Mouse (Mus musculus) limb, embryonic 11.5 days (tissue): ENCODE data around the gene Exoc5. TPM values are rescaled to one million over a fixed set of nuclear protein-coding genes. Genes with fewer than 3 reads are reported as not detected.

ENCODE experiments used
- ATAC-seq: fragments of 200-750 bp; cut with Nextera tagmentation; 2 replicates; pipeline ENCODE4 v1.8.0; 2017; ENCODE audit warnings: low read depth; ENCODE audit not compliant: insufficient number of reproducible peaks, low FRiP score, low TSS enrichment
- DNase-seq: peaks from one replicate; pipeline ENCODE4 v3.0.0-alpha.2; 2015; ENCODE audit warnings: low spot score
- H3K27ac ChIP-seq: fragments of 300-500 bp; sonication (generic); replicated peaks from 2 replicates; pipeline ENCODE4 v1.5.1; 2014; ENCODE audit warnings: low read depth, mild to moderate bottlenecking, low read length
- H3K27me3 ChIP-seq: fragments of 300-500 bp; sonication (generic); 2 replicates; pipeline ENCODE4 v1.6.1; 2014; ENCODE audit warnings: mild to moderate bottlenecking, low read length, mixed read lengths; ENCODE audit not compliant: control insufficient read depth, insufficient read depth
- H3K36me3 ChIP-seq: fragments of 300-500 bp; sonication (generic); 2 replicates; pipeline ENCODE4 v1.6.1; 2014; ENCODE audit warnings: mild to moderate bottlenecking, low read length, moderate library complexity, mixed read lengths; ENCODE audit not compliant: control insufficient read depth, insufficient read depth
- H3K4me1 ChIP-seq: fragments of 300-500 bp; sonication (generic); 2 replicates; pipeline ENCODE4 v1.6.1; 2014; ENCODE audit warnings: low read length, mixed read lengths; ENCODE audit not compliant: control insufficient read depth, insufficient read depth
- H3K4me2 ChIP-seq: fragments of 300-500 bp; sonication (generic); 2 replicates; pipeline ENCODE4 v1.6.1; 2014; ENCODE audit warnings: low read depth, mild to moderate bottlenecking, moderate library complexity; ENCODE audit not compliant: severe bottlenecking
- H3K4me3 ChIP-seq: fragments of 300-500 bp; sonication (generic); 2 replicates; pipeline ENCODE4 v1.5.1; 2014; ENCODE audit warnings: low read depth, low read length
- H3K9ac ChIP-seq: fragments of 300-500 bp; sonication (generic); 2 replicates; pipeline ENCODE4 v1.6.1; 2014; ENCODE audit warnings: mild to moderate bottlenecking, low read length
- H3K9me3 ChIP-seq: fragments of 300-500 bp; sonication (generic); 2 replicates; pipeline ENCODE4 v1.6.1; 2016; ENCODE audit warnings: low read length; ENCODE audit not compliant: control insufficient read depth
- WGBS: fragments of 180-500 bp; shearing (Covaris S2); extraction: QIAGEN DNeasy Blood & Tissue Kit; methylation state at CpG from one replicate; pipeline ENCODE4 v1.1.7; 2014; 5-methylcytosine and 5-hydroxymethylcytosine counted together
- polyA plus RNA-seq: library from polyadenylated mRNA; unstranded; fragments of >200 nt; fragmentation: Nextera tagmentation; extraction: Ambion mirVana; gene quantifications from 2 replicates; pipeline ENCODE4 v1.2.1, GENCODE M21; 2014

Gene Exoc5
- polyA plus RNA-seq, 1 experiment from 2014 or later = 63.7 TPM

DNA sequence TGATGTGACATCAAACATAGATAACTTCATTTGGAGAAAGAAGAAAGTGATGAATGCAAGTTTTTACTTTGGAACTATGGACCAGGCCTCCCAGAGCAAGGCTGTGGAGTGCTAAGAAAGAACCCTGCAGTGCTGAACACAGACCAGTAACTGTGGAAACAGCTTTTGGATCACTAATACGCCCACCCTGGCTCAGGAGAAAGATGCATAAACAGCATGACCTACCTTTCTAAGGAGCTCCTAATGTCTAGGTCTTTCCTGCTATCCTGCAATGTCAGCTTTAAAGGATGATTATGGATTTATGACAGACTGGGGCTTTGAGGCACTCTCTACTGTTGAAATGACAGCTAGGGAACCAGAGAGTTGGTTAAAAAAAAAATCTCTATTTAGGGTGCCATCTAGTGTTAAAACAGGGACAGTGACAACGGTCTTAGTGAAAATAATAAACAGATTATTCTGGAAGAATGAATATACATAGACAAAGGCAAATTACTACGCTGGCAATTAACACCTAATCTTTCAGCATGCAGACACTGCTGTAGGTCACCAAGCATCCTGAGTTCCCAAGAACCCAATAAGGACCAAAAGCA lies 38.6 kb downstream of the Exoc5 start:
- no peak overlapping the region for H3K27ac ChIP-seq
- 86% methylated on average over 3 of the region's 3 CpGs for WGBS
- H3K9me3 ChIP-seq = no peaks in the 10 kb centered on the region
- peaks cover 3% of the 10 kb centered on the region; the same call in 1 of the 2 replicates for H3K36me3 ChIP-seq
- DNase-seq (no peak), ATAC-seq (no peak)
- H3K4me2 ChIP-seq = no peak overlapping the region
- no peaks in the 10 kb centered on the region for H3K4me1 ChIP-seq
- no peaks in the 10 kb centered on the region for H3K27me3 ChIP-seq
- H3K9ac ChIP-seq = no peak overlapping the region
- no peak overlapping the region for H3K4me3 ChIP-seq

GRCm38 (mm10) chr14:49027040-49027778 lies 39.2 kb downstream of the Exoc5 start:
- Histone ChIP-seq H3K4me2 (no peak overlapping the region), H3K27me3 (no peaks in the 10 kb centered on the region), H3K9me3 (no peaks in the 10 kb centered on the region), H3K9ac (no peak overlapping the region), H3K4me3 (no peak overlapping the region), H3K27ac (no peak overlapping the region), H3K4me1 (no peaks in the 10 kb centered on the region), H3K36me3 (peaks cover 3% of the 10 kb centered on the region; the same call in 1 of the 2 replicates)
- DNase-seq (no peak), ATAC-seq (no peak)
- WGBS = 97% methylated on average over 6 of the region's 6 CpGs

DNA sequence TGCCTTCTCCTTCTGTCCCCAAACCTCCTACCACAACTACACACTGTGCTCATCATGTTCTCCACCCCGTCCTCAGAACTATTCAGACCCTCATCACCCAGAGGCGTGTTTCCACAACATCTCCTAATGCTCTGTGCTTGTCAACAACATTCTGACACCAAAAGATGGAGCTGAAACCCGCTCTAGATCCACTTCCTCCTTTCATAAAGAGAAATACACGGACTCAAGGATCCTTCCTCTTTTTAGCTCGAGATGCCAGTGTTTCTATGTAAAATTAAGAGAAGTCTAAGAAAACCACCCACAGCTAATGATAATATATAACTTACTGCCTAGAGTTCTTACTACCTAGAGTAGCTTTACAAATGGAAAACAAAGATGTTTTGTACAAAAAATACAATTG lies 46.7 kb downstream of the Exoc5 start:
- DNase-seq = no peak
- no peak overlapping the region for H3K9ac ChIP-seq
- H3K4me3 ChIP-seq = no peak overlapping the region
- H3K27me3 ChIP-seq = no peaks in the 10 kb centered on the region
- ATAC-seq = no peak
- H3K27ac ChIP-seq = no peak overlapping the region
- H3K4me2 ChIP-seq = no peak overlapping the region
- 89% methylated on average over 5 of the region's 5 CpGs for WGBS
- no peaks in the 10 kb centered on the region for H3K4me1 ChIP-seq
- peaks cover 2% of the 10 kb centered on the region; the same call in 1 of the 2 replicates for H3K36me3 ChIP-seq
- no peaks in the 10 kb centered on the region for H3K9me3 ChIP-seq

DNA sequence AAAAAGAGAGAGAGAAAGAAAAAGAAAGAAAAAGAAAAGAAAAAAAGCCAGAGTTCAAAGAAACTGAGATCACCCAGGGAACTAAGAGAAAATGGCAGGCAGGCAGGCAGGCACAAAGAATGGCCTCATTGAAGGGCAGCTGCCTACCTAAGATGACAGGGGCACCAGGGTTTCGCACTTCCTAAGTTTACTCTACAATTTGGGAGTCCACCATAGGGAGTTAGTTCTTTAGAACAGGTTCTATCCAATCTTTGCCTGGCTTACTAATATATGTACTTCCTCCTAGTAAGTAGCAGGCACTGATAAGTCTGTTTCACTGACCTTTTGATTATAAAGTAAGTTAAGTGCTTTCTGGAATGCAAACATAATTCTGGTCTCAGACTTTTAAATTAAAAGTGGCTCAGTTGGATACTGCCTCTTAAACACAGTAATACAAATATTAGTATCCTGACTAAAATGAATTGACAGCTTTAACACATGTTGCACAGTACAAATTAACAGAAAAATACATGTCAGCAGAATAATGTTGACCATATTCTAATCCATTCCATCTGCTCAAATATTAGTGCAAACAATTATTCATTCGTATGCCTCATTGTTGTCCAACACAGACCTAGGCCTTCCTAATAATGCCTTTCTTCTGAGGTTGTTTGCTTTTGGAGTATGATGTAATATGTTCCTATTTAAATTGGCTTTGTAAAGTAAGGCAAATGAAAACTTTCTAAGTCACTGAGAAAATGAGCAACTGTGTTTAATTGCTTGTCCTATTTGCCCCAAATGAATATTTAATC lies 57.9 kb downstream of the Exoc5 start:
- DNase-seq = no peak
- no peaks in the 10 kb centered on the region for H3K4me1 ChIP-seq

DNA sequence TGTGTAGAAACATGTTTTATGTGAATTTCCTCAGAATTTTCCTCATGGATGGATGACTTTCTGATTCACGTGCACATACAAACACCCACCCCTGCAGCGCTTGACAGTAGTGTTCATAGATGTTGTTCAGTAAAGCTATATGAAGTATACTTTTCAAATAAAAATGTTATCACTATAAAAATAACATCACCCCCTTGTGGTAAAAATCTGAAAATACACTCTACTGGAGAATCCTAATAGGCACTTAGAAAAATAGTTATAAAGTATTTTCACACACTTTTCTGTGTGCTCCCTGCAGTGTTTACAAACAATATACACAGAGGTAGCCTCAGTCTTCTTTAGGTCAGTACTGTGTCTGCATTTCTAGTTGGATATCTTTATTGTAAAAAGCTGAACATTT lies 58.5 kb downstream of the Exoc5 start:
- Histone ChIP-seq H3K4me3 (no peak overlapping the region), H3K36me3 (no peaks in the 10 kb centered on the region), H3K4me1 (no peaks in the 10 kb centered on the region), H3K4me2 (no peak overlapping the region), H3K9me3 (no peaks in the 10 kb centered on the region), H3K27ac (no peak overlapping the region), H3K27me3 (no peaks in the 10 kb centered on the region), H3K9ac (no peak overlapping the region)
- DNase-seq = no peak
- 97% methylated on average over 2 of the region's 2 CpGs for WGBS
- ATAC-seq = no peak

More for the DNA sequence above, 57.9 kb downstream of the Exoc5 start:
- ATAC-seq = no peak
- Histone ChIP-seq H3K27ac (no peak overlapping the region), H3K27me3 (no peaks in the 10 kb centered on the region), H3K4me3 (no peak overlapping the region), H3K9ac (no peak overlapping the region), H3K4me2 (no peak overlapping the region), H3K9me3 (no peaks in the 10 kb centered on the region), H3K36me3 (no peaks in the 10 kb centered on the region)
- WGBS = 94% methylated on average over 2 of the region's 2 CpGs

DNA sequence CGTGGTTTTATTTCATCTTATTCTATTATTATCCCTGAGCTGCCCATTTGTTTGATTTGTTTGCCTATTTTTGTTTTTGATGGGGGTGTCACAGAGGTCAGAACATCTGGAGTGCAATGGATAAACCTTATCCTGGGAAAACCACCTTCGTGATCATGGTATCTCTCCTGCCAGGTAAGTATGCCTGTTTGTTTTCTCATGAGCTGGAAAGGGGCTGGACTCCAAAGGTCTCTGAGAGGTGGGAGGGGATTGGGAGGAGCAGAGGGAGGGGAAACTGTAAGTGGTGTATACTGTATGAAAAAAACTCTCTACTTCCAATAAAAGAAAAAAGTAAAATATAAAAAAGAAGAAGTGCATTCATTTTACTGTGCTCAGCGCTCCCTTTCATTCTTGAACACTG lies 64.8 kb downstream of the Exoc5 start:
- Histone ChIP-seq H3K9ac (no peak overlapping the region), H3K36me3 (no peaks in the 10 kb centered on the region), H3K4me2 (no peak overlapping the region), H3K9me3 (no peaks in the 10 kb centered on the region), H3K4me1 (no peaks in the 10 kb centered on the region), H3K27me3 (no peaks in the 10 kb centered on the region), H3K4me3 (no peak overlapping the region), H3K27ac (no peak overlapping the region)
- WGBS = 83% methylated on average over 3 of the region's 3 CpGs
- ATAC-seq (no peak), DNase-seq (no peak)

DNA sequence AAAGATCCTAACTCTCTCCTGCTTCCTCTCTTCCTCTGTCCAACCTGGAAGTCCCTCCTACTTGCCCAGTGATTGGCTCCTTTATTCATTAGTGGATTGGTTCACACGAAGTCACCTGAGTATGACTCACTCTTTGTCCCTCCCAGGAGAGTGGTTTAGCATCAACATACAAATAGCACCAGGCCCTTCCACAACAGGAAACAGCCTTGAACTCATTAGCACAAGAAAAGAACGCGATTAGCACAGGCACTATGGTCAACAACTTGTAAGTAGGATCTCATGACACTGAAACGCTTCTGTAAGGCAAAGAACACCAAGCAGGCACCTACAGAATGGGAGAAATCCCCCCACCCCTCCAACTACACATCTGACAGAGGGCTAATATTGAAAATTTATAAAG lies 67.7 kb downstream of the Exoc5 start:
- DNase-seq = no peak
- H3K27ac ChIP-seq = no peak overlapping the region
- no peaks in the 10 kb centered on the region for H3K27me3 ChIP-seq
- no peak for ATAC-seq
- H3K9me3 ChIP-seq = no peaks in the 10 kb centered on the region
- no peak overlapping the region for H3K9ac ChIP-seq
- no peaks in the 10 kb centered on the region for H3K4me1 ChIP-seq
- H3K36me3 ChIP-seq = no peaks in the 10 kb centered on the region
- no peak overlapping the region for H3K4me2 ChIP-seq
- 50% methylated on average over 4 of the region's 4 CpGs for WGBS
- H3K4me3 ChIP-seq = no peak overlapping the region

DNA sequence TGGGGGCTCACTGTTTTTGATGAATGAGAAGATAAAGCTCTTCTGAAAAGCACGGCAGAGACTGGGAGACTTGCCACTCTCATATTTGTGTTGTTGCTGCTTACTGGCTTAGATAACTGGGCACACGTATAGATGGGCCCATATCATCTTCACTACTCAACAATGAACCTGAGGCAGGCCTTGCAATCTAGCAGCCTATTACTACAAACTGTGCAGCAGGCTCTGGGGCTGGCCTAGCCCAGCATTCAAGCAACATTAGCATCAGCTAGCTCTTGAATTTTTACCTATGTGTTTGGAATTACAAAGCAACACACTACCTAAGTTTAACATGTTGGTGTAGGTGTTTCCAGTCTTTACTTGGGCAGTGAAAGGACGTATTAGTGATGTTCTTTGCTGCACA lies 72.6 kb downstream of the Exoc5 start:
- Histone ChIP-seq H3K27me3 (no peaks in the 10 kb centered on the region), H3K4me3 (no peak overlapping the region), H3K9ac (no peak overlapping the region), H3K36me3 (no peaks in the 10 kb centered on the region), H3K27ac (no peak overlapping the region), H3K4me1 (no peaks in the 10 kb centered on the region), H3K9me3 (no peaks in the 10 kb centered on the region), H3K4me2 (no peak overlapping the region)
- DNase-seq (no peak), ATAC-seq (no peak)
- 86% methylated on average over 3 of the region's 3 CpGs for WGBS
